Mouse (Mus musculus) ZHBTc4 (cell line): ENCODE measurements around the gene Rfx3.

Experiments
- DNase-seq: peaks from one replicate; pipeline ENCODE4 v3.0.0-alpha.2; 2011; ENCODE audit warnings: low read depth, low spot score

The Rfx3 gene

GRCm38 (mm10) chr19:27718931-27719330 lies 292.0 kb downstream of the Rfx3 start:
- no peak for DNase-seq

GRCm38 (mm10) chr19:27716274-27716673 lies 294.7 kb downstream of the Rfx3 start:
- no peak for DNase-seq
